ENCODE assay signal across 23 mouse cellular contexts in the genomic region with DNA sequence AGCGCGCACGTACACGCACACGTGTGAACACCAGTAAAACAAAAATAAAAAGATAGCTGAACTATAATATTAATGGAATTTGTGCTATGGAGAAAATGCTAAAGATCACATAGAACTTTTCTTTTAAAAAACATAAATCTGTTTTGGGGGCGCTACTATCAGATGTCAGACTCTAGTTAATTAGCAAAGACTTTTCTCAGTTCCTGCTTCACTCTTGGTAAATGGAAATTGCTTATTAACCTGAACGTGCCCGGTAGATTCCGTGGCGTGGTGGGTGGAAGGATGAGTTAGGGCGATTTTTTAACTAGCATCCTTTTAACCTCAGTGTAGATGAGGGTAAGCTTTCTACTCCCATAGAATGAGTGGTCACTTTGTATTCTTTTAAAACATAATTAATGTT. TPM values are rescaled to one million over a fixed set of nuclear protein-coding genes. Genes with fewer than 3 reads are reported as not detected.
DNase-seq lines count a peak whose midpoint lies in the region; ATAC-seq lines count a peak whose summit lies in the region.
"Had no signal": no experiment of that assay in that cellular context is flagged by ENCODE, and none has a peak within 500 bp of the region (broad histone marks: within the 10 kb centered on the region; RNA-seq: fewer than 3 reads in every experiment).

No protein-coding gene starts in this region.

- H3K4me1 ChIP-seq in kidney, embryonic 16.5 days (ENCODE audit: insufficient read depth, low read length) = peaks cover 52% of the 10 kb centered on the region
- H3K4me1 ChIP-seq in liver, embryonic 11.5 days (replicated peaks; ENCODE audit: control insufficient read depth, insufficient read depth, low read length) = peaks cover 52% of the 10 kb centered on the region

- H3K4me3 ChIP-seq in kidney, embryonic 16.5 days (ENCODE audit: low read length) = no peak overlapping the region
- H3K4me3 ChIP-seq in liver, embryonic 11.5 days (ENCODE audit: low read depth, low read length) = no peak overlapping the region
- H3K4me3 ChIP-seq: embryonic facial prominence, embryonic 10.5 days; embryonic facial prominence, embryonic 12.5 days; forebrain, embryonic 13.5 days; forebrain, embryonic 15.5 days had no signal

- H3K9me3 ChIP-seq in kidney, embryonic 16.5 days (ENCODE audit: low read length) = no peaks in the 10 kb centered on the region
- H3K9me3 ChIP-seq in liver, embryonic 11.5 days (ENCODE audit: control insufficient read depth, low read length) = no peaks in the 10 kb centered on the region
- H3K9me3 ChIP-seq: embryonic facial prominence, embryonic 10.5 days; embryonic facial prominence, embryonic 12.5 days; forebrain, embryonic 13.5 days; forebrain, embryonic 15.5 days had no signal

- intact Hi-C loops in heart, postnatal 10 days (cut with DNase I) = no loop called here

- 85% methylated on average over 11 of the region's 11 CpGs for WGBS in kidney, embryonic 16.5 days
- WGBS in liver, embryonic 11.5 days = 88% methylated on average over 11 of the region's 11 CpGs

- no peak overlapping the region for H3K9ac ChIP-seq in kidney, embryonic 16.5 days (replicated peaks; ENCODE audit: low read length)
- H3K9ac ChIP-seq in liver, embryonic 11.5 days (ENCODE audit: low read depth, low read length) = no peak overlapping the region
- H3K9ac ChIP-seq: embryonic facial prominence, embryonic 12.5 days; forebrain, embryonic 13.5 days; forebrain, embryonic 15.5 days had no signal

- H3K4me2 ChIP-seq in kidney, embryonic 16.5 days (replicated peaks; ENCODE audit: low read depth, low read length) = no peak overlapping the region
- 0 out of 2 replicates have a peak overlapping the region, but pooled peaks have one; percentile 4 for H3K4me2 ChIP-seq in liver, embryonic 11.5 days
- H3K4me2 ChIP-seq: embryonic facial prominence, embryonic 12.5 days; forebrain, embryonic 13.5 days; forebrain, embryonic 15.5 days had no signal

- ATAC-seq in kidney, embryonic 16.5 days (ENCODE audit: low FRiP score, low TSS enrichment) = no peak
- no peak for ATAC-seq in liver, embryonic 11.5 days (replicated peaks; ENCODE audit: low FRiP score)
- ATAC-seq: activated CD4-positive, CD25-positive, alpha-beta regulatory T cell, adult 4 months; CD4-positive, CD25-positive, alpha-beta regulatory T cell, adult 4 months; forebrain, embryonic 13.5 days; forebrain, embryonic 15.5 days had no signal

- no peaks in the 10 kb centered on the region for H3K36me3 ChIP-seq in kidney, embryonic 16.5 days (ENCODE audit: insufficient read depth, low read length)
- no peaks in the 10 kb centered on the region for H3K36me3 ChIP-seq in liver, embryonic 11.5 days (ENCODE audit: control insufficient read depth, insufficient read depth, low read length)
- H3K36me3 ChIP-seq: embryonic facial prominence, embryonic 10.5 days; embryonic facial prominence, embryonic 12.5 days; forebrain, embryonic 15.5 days had no signal

- peak; percentile 29 for DNase-seq in heart, adult 11 months
- DNase-seq in heart, postnatal 10 days = no peak
- no peak for DNase-seq in kidney, adult 8-10 months
- no peak for DNase-seq in liver, embryonic 11.5 days (ENCODE audit: low spot score)
- no peak for DNase-seq in liver
- DNase-seq in frontal cortex, postnatal 14 days (ENCODE audit: low spot score in 2 of 2) = no peak
- DNase-seq: adrenal gland, adult 8-10 months; adrenal gland, postnatal 14 days; adrenal gland, postnatal 36 days; B cell, adult 2 months; cerebellum, adult 11-12 months; cerebellum, adult 2 months; cerebellum, adult 9-10 months; cerebellum, postnatal 10 days; cerebellum, postnatal 25 days had no signal

- H3K27ac ChIP-seq in kidney, embryonic 16.5 days (ENCODE audit: low read length) = peak overlapping the region; percentile 51; the same call in 1 of the 2 replicates
- no peak overlapping the region for H3K27ac ChIP-seq in liver, embryonic 11.5 days (ENCODE audit: low read depth, low read length)
- H3K27ac ChIP-seq: embryonic facial prominence, embryonic 10.5 days; embryonic facial prominence, embryonic 12.5 days; forebrain, embryonic 13.5 days; forebrain, embryonic 15.5 days had no signal

- H3K27me3 ChIP-seq in kidney, embryonic 16.5 days (ENCODE audit: insufficient read depth, low read length) = no peaks in the 10 kb centered on the region
- H3K27me3 ChIP-seq in liver, embryonic 11.5 days (replicated peaks; ENCODE audit: control insufficient read depth, insufficient read depth, low read length) = no peaks in the 10 kb centered on the region
- H3K27me3 ChIP-seq: embryonic facial prominence, embryonic 12.5 days; forebrain, embryonic 13.5 days; forebrain, embryonic 15.5 days had no signal

RNA-seq across cellular contexts. Expression of a gene that starts 6.4 kb away (rescaled TPM):
- total RNA-seq in heart, postnatal 10 days (2021) = 10 to 100 TPM; 33.1 to 36.8 TPM
- 12.8 and 13.5 TPM in 2 replicates for polyA plus RNA-seq in kidney, embryonic 16.5 days (2015; fragmentation: Nextera tagmentation; extraction: Ambion mirVana)
- polyA plus RNA-seq in liver, embryonic 11.5 days (2014; fragmentation: Nextera tagmentation; extraction: Ambion mirVana) = 10.1 and 11.4 TPM in 2 replicates

RNA-seq across cellular contexts. Expression of a gene that starts 6.4 kb away (rescaled TPM):
- total RNA-seq in heart, postnatal 10 days (2021) = 1 to 10 TPM; 3.0 to 4.2 TPM
- polyA plus RNA-seq in kidney, embryonic 16.5 days (2015; fragmentation: Nextera tagmentation; extraction: Ambion mirVana) = 1.9 and 5.3 TPM in 2 replicates
- 0.99 and 1.0 TPM in 2 replicates for polyA plus RNA-seq in liver, embryonic 11.5 days (2014; fragmentation: Nextera tagmentation; extraction: Ambion mirVana)
- total RNA-seq: MEL had no signal
